Mouse (Mus musculus) small intestine, adult 2 months (tissue): Measurements from ENCODE around the gene Tuba1b. TPM values are rescaled to one million over a fixed set of nuclear protein-coding genes. Genes with fewer than 3 reads are reported as not detected.

ENCODE experiments used
- H3K27ac ChIP-seq: fragments of 200-500 bp; 2 replicates; pipeline ENCODE4 v1.5.1; 2012; ENCODE audit warnings: low read depth, low read length, control low read depth, inconsistent platforms; ENCODE audit not compliant: insufficient read depth
- H3K27me3 ChIP-seq: fragments of 200-500 bp; 2 replicates; pipeline ENCODE4 v1.6.1; 2012; ENCODE audit warnings: mild to moderate bottlenecking, moderate library complexity, low read length, inconsistent platforms; ENCODE audit not compliant: control insufficient read depth, insufficient read depth
- H3K36me3 ChIP-seq: fragments of 200-500 bp; 2 replicates; pipeline ENCODE4 v1.6.1; 2012; ENCODE audit warnings: mild to moderate bottlenecking, low read length, control low read depth, inconsistent platforms; ENCODE audit not compliant: control insufficient read depth, insufficient read depth
- H3K4me1 ChIP-seq: fragments of 200-500 bp; 2 replicates; pipeline ENCODE4 v1.6.1; 2012; ENCODE audit warnings: low read length, inconsistent platforms, mixed read lengths; ENCODE audit not compliant: control insufficient read depth, insufficient read depth, insufficient read length
- H3K4me3 ChIP-seq: fragments of 200-500 bp; 2 replicates; pipeline ENCODE4 v1.5.1; 2012; ENCODE audit warnings: low read depth, mild to moderate bottlenecking, control low read depth, inconsistent platforms, low read length, moderate library complexity
- CTCF ChIP-seq: fragments of 200-500 bp; IDR thresholded peaks from 2 replicates; pipeline ENCODE4 v1.5.1; 2012; ENCODE audit warnings: low read depth, mild to moderate bottlenecking, control low read depth, inconsistent platforms, low read length, moderate library complexity, mixed read lengths; ENCODE audit not compliant: insufficient replicate concordance, insufficient read length; ENCODE audit errors: extremely low read depth
- POLR2A ChIP-seq: fragments of 200-500 bp; IDR thresholded peaks from 2 replicates; pipeline ENCODE4 v1.6.1; 2012; ENCODE audit warnings: low read depth, mild to moderate bottlenecking, control low read depth, inconsistent platforms, low read length, moderate library complexity
- whole genome bisulfite sequencing: fragments of 180-500 bp; shearing (Covaris S2); methylation state at CpG from one replicate; pipeline ENCODE4 v1.1.7; 2018; 5-methylcytosine and 5-hydroxymethylcytosine counted together
- polyA plus RNA-seq: library from polyadenylated mRNA; depleted of rRNA; stranded (reverse); fragments of >200 nt; gene quantifications from 2 replicates; pipeline ENCODE4 v1.2.3, GENCODE M21; 2012

Tuba1b gene
- polyA plus RNA-seq, 1 experiment: 523 TPM

- WGBS: 83% methylated on average over 3 of the region's 3 CpGs
- Histone ChIP-seq H3K4me3 (no peak overlapping the region), H3K36me3 (peaks cover 5% of the 10 kb centered on the region; the same call in 1 of the 2 replicates)
Observed at GRCm38 (mm10) chr15:98930998-98931397, 3.4 kb downstream of the Tuba1b start.

GRCm38 (mm10) chr15:98930017-98930734 lies 4.2 kb downstream of the Tuba1b start:
- TF ChIP-seq POLR2A (no peak), CTCF (no peak)
- H3K36me3 ChIP-seq: peaks cover 5% of the 10 kb centered on the region; the same call in 1 of the 2 replicates
- no peaks in the 10 kb centered on the region for H3K27me3 ChIP-seq
- WGBS: 36% methylated on average over 8 of the region's 8 CpGs
- H3K4me1 ChIP-seq: peaks cover 2% of the 10 kb centered on the region; the same call in 1 of the 2 replicates
- no peak overlapping the region for H3K27ac ChIP-seq
- H3K4me3 ChIP-seq: no peak overlapping the region

More at GRCm38 (mm10) chr15:98930998-98931397, 3.4 kb downstream of the Tuba1b start:
- Histone ChIP-seq H3K27me3 (no peaks in the 10 kb centered on the region), H3K27ac (no peak overlapping the region), H3K4me1 (peaks cover 2% of the 10 kb centered on the region; the same call in 1 of the 2 replicates)
- TF ChIP-seq POLR2A: no peak
- no peak for TF ChIP-seq CTCF

- WGBS: 13% methylated on average over 13 of the region's 13 CpGs
- no peak overlapping the region for H3K4me3 ChIP-seq
- H3K36me3 ChIP-seq: peaks cover 5% of the 10 kb centered on the region; the same call in 1 of the 2 replicates
- TF ChIP-seq POLR2A (no peak), CTCF (peak; percentile 76; the same call in 1 of the 2 replicates)
- peaks cover 4% of the 10 kb centered on the region; the same call in 1 of the 2 replicates for H3K4me1 ChIP-seq
- H3K27me3 ChIP-seq: no peaks in the 10 kb centered on the region
- H3K27ac ChIP-seq: peak overlapping the region; percentile 33; the same call in 1 of the 2 replicates
Observed at GRCm38 (mm10) chr15:98928598-98929240, 5.6 kb downstream of the Tuba1b start.

- Histone ChIP-seq H3K27me3 (no peaks in the 10 kb centered on the region), H3K4me3 (no peak overlapping the region), H3K27ac (peak overlapping the region; percentile 59), H3K36me3 (peaks cover 5% of the 10 kb centered on the region; the same call in 1 of the 2 replicates), H3K4me1 (peaks cover 5% of the 10 kb centered on the region; the same call in 1 of the 2 replicates)
- TF ChIP-seq CTCF (no peak), POLR2A (no peak)
- WGBS: 39% methylated on average over 5 of the region's 5 CpGs
Observed at GRCm38 (mm10) chr15:98927566-98927965, 6.8 kb downstream of the Tuba1b start.

GRCm38 (mm10) chr15:98924682-98925081 lies 9.7 kb downstream of the Tuba1b start:
- TF ChIP-seq POLR2A: no peak
- no peak for TF ChIP-seq CTCF
- WGBS: 30% methylated on average over 3 of the region's 3 CpGs
- no peaks in the 10 kb centered on the region for H3K36me3 ChIP-seq
- peaks cover 11% of the 10 kb centered on the region; the same call in 1 of the 2 replicates for H3K4me1 ChIP-seq
- H3K27ac ChIP-seq: peak overlapping the region; percentile 59
- H3K4me3 ChIP-seq: no peak overlapping the region
- H3K27me3 ChIP-seq: no peaks in the 10 kb centered on the region

GRCm38 (mm10) chr15:98923031-98923537 lies 11.3 kb downstream of the Tuba1b start:
- peaks cover 11% of the 10 kb centered on the region; the same call in 1 of the 2 replicates for H3K4me1 ChIP-seq
- 63% methylated on average over 2 of the region's 2 CpGs for WGBS

GRCm38 (mm10) chr15:98922581-98922980 lies 11.8 kb downstream of the Tuba1b start:
- Histone ChIP-seq H3K27ac (peak overlapping the region; percentile 83), H3K36me3 (no peaks in the 10 kb centered on the region), H3K27me3 (no peaks in the 10 kb centered on the region), H3K4me3 (no peak overlapping the region), H3K4me1 (peaks cover 11% of the 10 kb centered on the region; the same call in 1 of the 2 replicates)
- 21% methylated on average over 3 of the region's 3 CpGs for WGBS
- TF ChIP-seq CTCF: no peak
- no peak for TF ChIP-seq POLR2A

More at GRCm38 (mm10) chr15:98923031-98923537, 11.3 kb downstream of the Tuba1b start:
- Histone ChIP-seq H3K27me3 (no peaks in the 10 kb centered on the region), H3K27ac (peak overlapping the region; percentile 83), H3K4me3 (no peak overlapping the region), H3K36me3 (no peaks in the 10 kb centered on the region)
- TF ChIP-seq POLR2A (no peak), CTCF (no peak)
